Mouse (Mus musculus) liver, embryonic 14.5 days (tissue): Measurements from ENCODE around the gene Rbms3. TPM values are rescaled to one million over a fixed set of nuclear protein-coding genes. Genes with fewer than 3 reads are reported as not detected.

ENCODE experiments used
- ATAC-seq: fragments of 200-750 bp; cut with Nextera tagmentation; 2 replicates; pipeline ENCODE4 v1.8.0; 2017; ENCODE audit warnings: moderate number of reproducible peaks, mild to moderate bottlenecking, moderate library complexity; ENCODE audit not compliant: insufficient read depth
- DNase-seq, 3 experiments: peaks; one replicate each; pipeline ENCODE4 v3.0.0-alpha.2; 2012 to 2013; ENCODE audit warnings: low read depth in 3 of 3, low spot score in 3 of 3
- H3K27ac ChIP-seq: fragments of 300-500 bp; sonication (generic); 2 replicates; pipeline ENCODE4 v1.5.1; 2014; ENCODE audit warnings: moderate library complexity, mild to moderate bottlenecking, control low read depth, inconsistent platforms
- H3K27me3 ChIP-seq: fragments of 300-500 bp; sonication (generic); 2 replicates; pipeline ENCODE4 v1.6.1; 2014; ENCODE audit warnings: mild to moderate bottlenecking, low read length, moderate library complexity; ENCODE audit not compliant: control insufficient read depth, insufficient read depth
- H3K36me3 ChIP-seq: fragments of 300-500 bp; sonication (generic); replicated peaks from 2 replicates; pipeline ENCODE4 v1.6.1; 2014; ENCODE audit warnings: low read depth; ENCODE audit not compliant: control insufficient read depth, insufficient read depth
- H3K4me1 ChIP-seq, 2 experiments: fragments of 200-500 bp in 1 of 2; fragments of 300-500 bp in 1 of 2; sonication (generic) in 1 of 2; replicated peaks; 2 replicates each; pipeline ENCODE4 v1.6.1; 2012 to 2014; ENCODE audit warnings: antibody characterized with exemption in 1 of 2, inconsistent platforms in 1 of 2, low read length in 1 of 2; ENCODE audit not compliant: control insufficient read depth in 2 of 2, insufficient read depth in 2 of 2
- H3K4me2 ChIP-seq: fragments of 300-500 bp; sonication (generic); 2 replicates; pipeline ENCODE4 v1.6.1; 2014; ENCODE audit warnings: low read depth, mild to moderate bottlenecking, control low read depth, moderate library complexity
- H3K4me3 ChIP-seq, 2 experiments: fragments of 200-500 bp in 1 of 2; fragments of 300-500 bp in 1 of 2; sonication (generic) in 1 of 2; 2 replicates each; pipeline ENCODE4 v1.5.1; 2012 to 2014; ENCODE audit warnings: low read depth in 2 of 2, low read length in 2 of 2, mild to moderate bottlenecking in 2 of 2, control low read depth in 1 of 2, inconsistent platforms in 1 of 2, moderate library complexity in 1 of 2; ENCODE audit not compliant: insufficient read depth in 1 of 2
- H3K9ac ChIP-seq: fragments of 300-500 bp; sonication (generic); replicated peaks from 2 replicates; pipeline ENCODE4 v1.6.1; 2014; ENCODE audit warnings: mild to moderate bottlenecking, control low read depth, moderate library complexity
- H3K9me3 ChIP-seq: fragments of 300-500 bp; sonication (generic); 2 replicates; pipeline ENCODE4 v1.6.1; 2016; ENCODE audit warnings: low read length, mixed read lengths; ENCODE audit not compliant: control insufficient read depth
- CTCF ChIP-seq: IDR thresholded peaks from 2 replicates; pipeline ENCODE4 v1.5.1; 2016; ENCODE audit warnings: antibody characterized with exemption, low read depth, control low read depth
- EP300 ChIP-seq: IDR thresholded peaks from 2 replicates; pipeline ENCODE4 v1.6.1; 2016; ENCODE audit warnings: antibody characterized with exemption, low read depth
- WGBS: fragments of 180-500 bp; shearing (Covaris S2); extraction: QIAGEN DNeasy Blood & Tissue Kit; methylation state at CpG from one replicate; pipeline ENCODE4 v1.1.7; 2014; ENCODE audit not compliant: insufficient replicate concordance; 5-methylcytosine and 5-hydroxymethylcytosine counted together
- polyA plus RNA-seq, 2 experiments: library from polyadenylated mRNA; depleted of rRNA in 1 of 2; stranded (reverse) in 1 of 2; unstranded in 1 of 2; fragments of >200 nt; fragmentation: Nextera tagmentation in 1 of 2; extraction: Ambion mirVana in 1 of 2; gene quantifications; 2 replicates each; pipeline versions ENCODE4 v1.2.1 to v1.2.3; 2012 to 2014

The Rbms3 gene
- polyA plus RNA-seq, 2 experiments = 0.88 to 2.4 TPM

DNA sequence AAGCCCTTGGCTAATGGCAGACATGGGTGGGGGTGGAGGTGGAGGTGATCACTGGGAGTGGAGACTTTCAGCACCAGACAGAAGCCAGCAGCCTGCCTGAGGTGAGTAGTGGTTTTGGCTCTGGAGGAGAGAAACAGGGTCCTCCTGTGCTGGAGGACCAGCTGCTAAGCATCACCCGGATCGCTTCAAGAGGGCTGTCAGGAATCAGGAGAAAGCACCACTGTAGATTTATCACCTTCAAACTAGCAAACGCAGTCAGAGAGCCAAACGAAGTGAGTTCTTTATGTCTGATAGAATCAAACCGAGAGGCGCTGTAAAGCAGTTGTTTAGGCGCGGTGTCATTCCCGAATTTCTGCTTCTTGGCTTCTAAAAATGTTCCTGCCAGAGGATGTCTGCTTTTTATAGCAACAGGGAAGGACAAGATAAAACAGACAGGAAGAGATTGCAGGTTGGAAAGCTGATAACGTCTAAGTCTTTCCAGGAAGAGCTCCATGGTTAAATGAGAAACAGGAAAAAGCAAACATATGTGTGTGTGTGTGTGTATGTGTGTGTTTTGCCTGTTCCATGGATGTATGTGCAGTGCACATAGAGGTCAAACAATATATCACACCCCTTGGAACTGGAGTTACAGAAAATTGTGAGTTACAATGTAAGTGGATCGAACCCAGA, 928.1 kb downstream of the Rbms3 start:
- no peak for TF ChIP-seq CTCF
- TF ChIP-seq EP300 = no peak
- Histone ChIP-seq H3K9ac (no peak overlapping the region), H3K27ac (no peak overlapping the region), H3K4me1 (peaks cover 0 to 4% of the 10 kb centered on the region in 2 experiments; a peak in 1 of 4 replicates), H3K9me3 (no peaks in the 10 kb centered on the region), H3K36me3 (no peaks in the 10 kb centered on the region), H3K4me2 (no peak overlapping the region), H3K27me3 (no peaks in the 10 kb centered on the region), H3K4me3 (no peak overlapping the region)
- ATAC-seq (no peak), DNase-seq (no peak)
- 20% methylated on average over 11 of the region's 11 CpGs for WGBS

DNA sequence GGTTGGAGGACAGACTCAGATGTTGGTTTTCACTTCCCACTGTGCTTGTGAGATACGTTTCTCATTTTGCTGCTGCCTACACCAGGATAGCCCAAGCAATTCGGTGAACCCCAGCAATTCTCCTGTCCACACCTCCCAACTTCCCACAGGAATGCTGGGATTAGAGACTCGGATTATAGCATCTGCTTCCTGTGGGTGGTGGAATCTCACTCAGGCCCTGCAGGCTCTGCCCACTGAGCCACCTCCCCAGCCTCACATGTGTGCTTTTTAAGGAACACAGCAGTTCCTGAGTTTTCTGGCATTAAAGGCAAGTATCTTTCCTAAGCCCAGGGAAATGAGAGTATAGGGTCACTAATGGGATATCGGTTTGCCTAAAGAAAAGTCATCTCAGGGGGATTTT, 941.1 kb downstream of the Rbms3 start:
- Histone ChIP-seq H3K4me2 (no peak overlapping the region), H3K9ac (no peak overlapping the region), H3K27me3 (no peaks in the 10 kb centered on the region), H3K9me3 (no peaks in the 10 kb centered on the region), H3K36me3 (no peaks in the 10 kb centered on the region), H3K4me3 (no peak overlapping the region), H3K4me1 (no peaks in the 10 kb centered on the region), H3K27ac (no peak overlapping the region)
- TF ChIP-seq EP300 (no peak), CTCF (no peak)
- DNase-seq = no peak
- 59% methylated on average over 4 of the region's 4 CpGs for WGBS
- no peak for ATAC-seq

DNA sequence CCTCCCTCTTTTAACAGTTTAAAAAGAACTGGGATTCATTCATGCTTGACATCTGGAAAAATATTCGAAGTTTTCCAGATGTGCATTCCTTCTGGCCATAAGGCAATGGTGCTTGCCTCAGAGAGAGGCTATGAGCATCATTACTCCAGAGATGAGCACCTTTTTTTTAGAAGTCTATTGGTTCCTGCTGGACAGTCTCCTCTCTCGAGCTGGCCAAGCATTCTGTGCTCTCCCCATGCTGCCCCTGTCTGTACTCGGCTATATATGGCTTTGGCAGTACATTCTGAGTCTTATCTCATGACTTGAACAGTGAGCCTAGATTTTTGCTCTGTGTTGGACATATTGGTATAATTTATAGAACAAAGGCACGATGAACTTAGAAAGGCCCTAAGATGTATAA, 952.6 kb downstream of the Rbms3 start:
- no peak overlapping the region for H3K27ac ChIP-seq
- DNase-seq (no peak), ATAC-seq (no peak)
- H3K4me1 ChIP-seq = no peaks in the 10 kb centered on the region
- no peak overlapping the region for H3K9ac ChIP-seq
- H3K27me3 ChIP-seq = no peaks in the 10 kb centered on the region
- TF ChIP-seq CTCF (no peak), EP300 (no peak)
- H3K4me2 ChIP-seq = no peak overlapping the region
- WGBS = 36% methylated on average over 4 of the region's 4 CpGs
- no peak overlapping the region for H3K4me3 ChIP-seq
- no peaks in the 10 kb centered on the region for H3K9me3 ChIP-seq
- no peaks in the 10 kb centered on the region for H3K36me3 ChIP-seq

DNA sequence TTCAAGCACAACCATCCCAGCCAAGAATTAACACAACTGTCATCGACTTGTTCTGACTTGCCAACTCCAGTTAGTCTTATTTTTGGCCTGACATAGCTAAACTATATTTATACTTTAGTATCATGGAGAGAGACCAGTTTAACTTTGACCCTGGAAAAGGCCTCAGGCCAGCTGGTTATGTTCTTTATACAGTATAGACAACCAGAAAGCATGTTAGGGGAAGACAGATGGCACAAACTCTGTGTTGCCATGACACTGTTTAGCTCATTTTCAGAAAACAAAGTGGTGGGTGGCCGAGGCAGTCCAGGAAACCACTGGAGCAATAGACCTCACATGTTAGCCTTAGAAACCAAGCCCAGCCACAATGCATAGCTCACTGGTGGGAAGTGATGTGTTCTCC, 953.3 kb downstream of the Rbms3 start:
- Histone ChIP-seq H3K4me3 (no peak overlapping the region), H3K9me3 (no peaks in the 10 kb centered on the region), H3K4me2 (no peak overlapping the region), H3K4me1 (no peaks in the 10 kb centered on the region), H3K36me3 (no peaks in the 10 kb centered on the region), H3K27ac (no peak overlapping the region), H3K27me3 (no peaks in the 10 kb centered on the region), H3K9ac (no peak overlapping the region)
- TF ChIP-seq CTCF (no peak), EP300 (no peak)
- WGBS = 31% methylated on average over 2 of the region's 2 CpGs
- no peak for ATAC-seq
- no peak for DNase-seq

DNA sequence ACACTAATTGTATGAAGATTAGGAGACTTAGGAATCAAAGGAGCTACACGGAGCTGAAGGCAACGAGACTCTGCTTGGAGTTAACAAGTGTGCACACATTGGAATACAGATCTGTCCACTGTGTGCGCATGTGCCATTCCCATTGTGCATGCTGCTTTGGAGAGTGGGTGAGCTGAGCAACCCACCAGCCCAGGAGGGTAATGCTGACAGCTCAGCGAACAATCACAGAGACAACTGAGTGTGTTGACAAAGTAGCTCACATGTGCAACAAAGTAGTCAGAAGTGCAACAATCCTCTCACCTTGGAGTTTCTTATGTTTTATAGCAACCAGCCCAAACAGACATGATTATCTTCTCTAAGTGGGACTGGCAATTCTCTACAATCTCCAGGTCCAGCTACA, 955.5 kb downstream of the Rbms3 start:
- no peaks in the 10 kb centered on the region for H3K36me3 ChIP-seq
- no peak for ATAC-seq

More for the DNA sequence above, 955.5 kb downstream of the Rbms3 start:
- no peaks in the 10 kb centered on the region for H3K4me1 ChIP-seq
- H3K27ac ChIP-seq = no peak overlapping the region
- H3K9me3 ChIP-seq = no peaks in the 10 kb centered on the region
- WGBS = 78% methylated on average over 4 of the region's 4 CpGs
- H3K4me2 ChIP-seq = no peak overlapping the region
- TF ChIP-seq CTCF (no peak), EP300 (no peak)
- no peaks in the 10 kb centered on the region for H3K27me3 ChIP-seq
- no peak overlapping the region for H3K9ac ChIP-seq
- DNase-seq = no peak
- no peak overlapping the region for H3K4me3 ChIP-seq
